Mouse (Mus musculus): ENCODE data around the gene Lama5. TPM values are rescaled to one million over a fixed set of nuclear protein-coding genes. Genes with fewer than 3 reads are reported as not detected.
"Not testable (repeated sequence)": the region's sequence is repeated elsewhere in the genome, so short reads cannot be mapped to it uniquely, and the experiment has no call there.

The Lama5 gene
- polyA plus RNA-seq, 1 experiment from 2014 or later: 221 TPM

- ATAC-seq (no peak), DNase-seq (ENCODE audit: low read depth, low spot score) (no peak)
- POLR2A ChIA-PET: interaction anchor here (1.0 kb wide), 1 partner anchor 20 kb away, joined by 3 read pairs; no protein-coding TSS in a partner anchor
- H3K27me3 ChIP-seq: no peaks in the 10 kb centered on the region
- CTCF ChIA-PET: no interaction called here
- no peak for TF ChIP-seq CTCF (IDR thresholded peaks at IDR 0.05)
- in situ Hi-C loops (cut with MboI; ENCODE audit: low pct_unique_long_range_greater_than_20kb): loop anchor here (10.0 kb wide), 1 partner anchor 67 kb away; the partner anchor contains the start of gene Rps21
These were observed 38.3 kb downstream of the Lama5 start for GRCm38 (mm10) chr2:180187362-180187761.

GRCm38 (mm10) chr2:180185686-180186085, 40.0 kb downstream of the Lama5 start:
- no peaks in the 10 kb centered on the region for H3K27me3 ChIP-seq
- POLR2A ChIA-PET: interaction anchor here (1.1 kb wide), 1 partner anchor 19 kb away, joined by 3 read pairs; no protein-coding TSS in a partner anchor
- no peak for TF ChIP-seq CTCF (IDR thresholded peaks at IDR 0.05)
- DNase-seq (ENCODE audit: low read depth, low spot score) (no peak), ATAC-seq (no peak)
- in situ Hi-C loops (cut with MboI; ENCODE audit: low pct_unique_long_range_greater_than_20kb): loop anchor here (10.0 kb wide), 1 partner anchor 69 kb away; the partner anchor contains the start of gene Rps21
- CTCF ChIA-PET: no interaction called here

DNA sequence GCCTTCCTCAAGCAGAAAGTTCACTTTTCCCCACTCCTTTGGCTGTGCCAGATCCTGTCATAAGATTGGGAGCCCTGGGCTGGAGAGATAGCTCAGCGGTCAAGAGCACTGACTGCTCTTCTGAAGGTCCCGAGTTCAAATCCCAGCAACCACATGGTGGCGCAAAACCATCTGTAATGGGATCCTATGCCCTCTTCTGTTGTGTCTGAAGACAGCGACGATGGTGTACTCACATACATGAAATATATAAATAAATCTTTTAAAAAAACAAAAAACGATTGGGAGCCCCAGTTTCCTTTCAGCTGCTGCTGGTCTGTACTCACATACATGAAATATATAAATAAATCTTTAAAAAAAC, 40.9 kb downstream of the Lama5 start:
- no peak for DNase-seq (ENCODE audit: low read depth, low spot score)
- in situ Hi-C loops (cut with MboI; ENCODE audit: low pct_unique_long_range_greater_than_20kb): loop anchor here (10.0 kb wide), 1 partner anchor 70 kb away; the partner anchor contains the start of gene Rps21
- TF ChIP-seq CTCF (IDR thresholded peaks at IDR 0.05): no peak
- POLR2A ChIA-PET: interaction anchor here (0.9 to 1.1 kb wide), 2 partner anchors 20 to 24 kb away, joined by 3 read pairs; no protein-coding TSS in a partner anchor
- no peak for ATAC-seq
- CTCF ChIA-PET: interaction anchor here (1.1 kb wide), 1 partner anchor 8 kb away, joined by 4 read pairs; no protein-coding TSS in a partner anchor
- H3K27me3 ChIP-seq: no peaks in the 10 kb centered on the region

- ChIA-PET POLR2A (interaction anchor here (0.9 kb wide), 1 partner anchor 25 kb away, joined by 3 read pairs; no protein-coding TSS in a partner anchor), CTCF (interaction anchor here (1.1 kb wide), 2 partner anchors 9 to 35 kb away, joined by 3 to 4 read pairs; no protein-coding TSS in a partner anchor)
- no peaks in the 10 kb centered on the region for H3K27me3 ChIP-seq
- in situ Hi-C loops (cut with MboI; ENCODE audit: low pct_unique_long_range_greater_than_20kb): loop anchor here (10.0 kb wide), 1 partner anchor 71 kb away; the partner anchor contains the start of gene Rps21
- ATAC-seq: no peak
- TF ChIP-seq CTCF (IDR thresholded peaks at IDR 0.05): no peak
- DNase-seq (ENCODE audit: low read depth, low spot score): no peak
These were observed 41.5 kb downstream of the Lama5 start for GRCm38 (mm10) chr2:180184011-180184751.

- DNase-seq (ENCODE audit: low read depth, low spot score) (no peak), ATAC-seq (no peak)
- in situ Hi-C loops (cut with MboI; ENCODE audit: low pct_unique_long_range_greater_than_20kb): loop anchor here (10.0 kb wide), 1 partner anchor 73 kb away; the partner anchor contains the start of gene Rps21
- TF ChIP-seq CTCF (IDR thresholded peaks at IDR 0.05): no peak
- ChIA-PET POLR2A (interaction anchor here (0.7 to 2.0 kb wide), 3 partner anchors 7 to 11 kb away, joined by 3 to 6 read pairs (median 6); no protein-coding TSS in a partner anchor), CTCF (interaction anchor here (0.6 kb wide), 1 partner anchor 9 kb away, joined by 3 read pairs; no protein-coding TSS in a partner anchor)
- no peaks in the 10 kb centered on the region for H3K27me3 ChIP-seq
These were observed 44.1 kb downstream of the Lama5 start for GRCm38 (mm10) chr2:180181542-180181941.

- DNase-seq (ENCODE audit: low read depth, low spot score) (no peak), ATAC-seq (no peak)
- in situ Hi-C loops (cut with MboI; ENCODE audit: low pct_unique_long_range_greater_than_20kb): no loop called here
- CTCF ChIA-PET: interaction anchor here (1.0 to 1.1 kb wide), 2 partner anchors 32 to 54 kb away, joined by 3 read pairs; no protein-coding TSS in a partner anchor
- TF ChIP-seq CTCF (IDR thresholded peaks at IDR 0.05): no peak
- POLR2A ChIA-PET: no interaction called here
- no peaks in the 10 kb centered on the region for H3K27me3 ChIP-seq
These were observed 49.9 kb downstream of the Lama5 start for GRCm38 (mm10) chr2:180175725-180176124.

GRCm38 (mm10) chr2:180174121-180174520, 51.5 kb downstream of the Lama5 start:
- ChIA-PET POLR2A (interaction anchor here (0.9 to 2.1 kb wide), 7 partner anchors 8 to 82 kb away, joined by 3 to 7 read pairs (median 4); partner anchors contain the start of genes Lama5 and Rps21), CTCF (interaction anchor here (1.1 to 2.7 kb wide), 6 partner anchors 31 to 81 kb away, joined by 3 to 13 read pairs (median 5); no protein-coding TSS in a partner anchor)
- DNase-seq (ENCODE audit: low read depth, low spot score) (no peak), ATAC-seq (no peak)
- no peaks in the 10 kb centered on the region for H3K27me3 ChIP-seq
- in situ Hi-C loops (cut with MboI; ENCODE audit: low pct_unique_long_range_greater_than_20kb): no loop called here
- TF ChIP-seq CTCF (IDR thresholded peaks at IDR 0.05): no peak

- ATAC-seq; H3K27me3 ChIP-seq; in situ Hi-C loops (cut with MboI; ENCODE audit: low pct_unique_long_range_greater_than_20kb); DNase-seq (ENCODE audit: low read depth, low spot score): not testable (repeated sequence)
- CTCF ChIA-PET: interaction anchor here (1.0 to 2.7 kb wide), 9 partner anchors 31 to 93 kb away, joined by 3 to 13 read pairs (median 4); no protein-coding TSS in a partner anchor
- POLR2A ChIA-PET: interaction anchor here (1.0 to 2.1 kb wide), 6 partner anchors 9 to 83 kb away, joined by 3 to 7 read pairs (median 4); partner anchors contain the start of genes Lama5 and Rps21
These were observed 51.9 kb downstream of the Lama5 start for GRCm38 (mm10) chr2:180173711-180174110.

GRCm38 (mm10) chr2:180173163-180173562, 52.5 kb downstream of the Lama5 start:
- ChIA-PET CTCF (interaction anchor here (1.0 to 2.7 kb wide), 8 partner anchors 32 to 92 kb away, joined by 3 to 13 read pairs (median 4); no protein-coding TSS in a partner anchor), POLR2A (interaction anchor here (1.2 to 2.1 kb wide), 3 partner anchors 20 to 52 kb away, joined by 3 to 7 read pairs (median 4); partner anchors contain the start of gene Lama5)
- in situ Hi-C loops (cut with MboI; ENCODE audit: low pct_unique_long_range_greater_than_20kb): no loop called here
- DNase-seq (ENCODE audit: low read depth, low spot score): no peak
- no peak for ATAC-seq
- TF ChIP-seq CTCF (IDR thresholded peaks at IDR 0.05): no peak
- H3K27me3 ChIP-seq: no peaks in the 10 kb centered on the region

DNA sequence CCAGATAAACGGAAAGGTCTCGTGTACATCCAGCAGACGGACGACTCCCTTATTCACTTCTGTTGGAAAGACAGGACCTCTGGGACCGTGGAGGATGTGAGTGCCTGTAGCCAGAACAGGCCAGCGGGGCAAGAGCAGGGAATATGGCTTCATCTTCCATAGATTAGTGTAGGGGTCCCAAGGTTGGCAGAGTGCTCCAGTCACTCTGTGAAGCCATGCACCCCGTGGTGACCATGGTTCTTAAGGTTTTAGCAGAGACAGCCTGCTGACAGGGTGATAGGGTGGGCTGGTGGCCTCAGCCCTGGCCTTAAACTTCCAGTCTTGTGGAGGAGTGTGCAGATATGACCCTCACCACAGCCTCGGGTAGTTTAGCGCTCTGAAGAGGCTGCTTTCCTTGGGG, 53.5 kb downstream of the Lama5 start:
- ChIA-PET POLR2A (interaction anchor here (2.1 kb wide), 1 partner anchor 53 kb away, joined by 7 read pairs; the partner anchor contains the start of gene Lama5), CTCF (interaction anchor here (2.7 kb wide), 1 partner anchor 78 kb away, joined by 13 read pairs; no protein-coding TSS in a partner anchor)
- TF ChIP-seq CTCF (IDR thresholded peaks at IDR 0.05): no peak
- H3K27me3 ChIP-seq: no peaks in the 10 kb centered on the region
- ATAC-seq (no peak), DNase-seq (ENCODE audit: low read depth, low spot score) (no peak)
- in situ Hi-C loops (cut with MboI; ENCODE audit: low pct_unique_long_range_greater_than_20kb): no loop called here
